Mouse (Mus musculus): ENCODE results near the gene Golph3l. TPM values are rescaled to one million over a fixed set of nuclear protein-coding genes. Genes with fewer than 3 reads are reported as not detected.

The Golph3l gene
- total and polyA plus RNA-seq, 2 experiments, result 2.5 to 5.2 TPM

DNA sequence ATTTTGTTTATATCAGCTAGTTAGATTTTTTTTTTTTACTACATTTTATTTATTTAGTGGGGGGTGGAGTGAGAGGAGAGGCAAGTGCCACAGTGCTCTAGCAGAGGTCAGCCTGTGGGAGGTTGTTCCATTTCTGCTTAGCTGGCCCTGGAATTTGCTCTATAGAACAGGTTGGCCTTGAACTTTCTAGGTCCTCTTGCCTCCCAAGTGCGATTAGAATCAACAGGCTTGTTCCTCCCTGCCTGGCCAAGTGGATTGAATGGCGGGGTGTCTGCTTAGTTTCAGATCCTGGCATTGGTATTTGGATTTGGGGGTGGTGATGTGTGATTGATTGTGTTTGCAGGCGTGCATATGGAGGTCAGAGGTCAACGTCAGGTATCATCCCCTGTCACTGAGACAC, 47.3 kb downstream of the Golph3l start:
- 8% methylated on average over 4 of the region's 4 CpGs for WGBS
- Histone ChIP-seq H3K9ac (ENCODE audit: low read depth, low read length) (no peak overlapping the region), H3K27ac (replicated peaks; ENCODE audit: insufficient read depth, low read depth, low read length) (peak overlapping the region; percentile 67), H3K27me3 (ENCODE audit: control insufficient read depth, insufficient read depth, low read length) (no peaks in the 10 kb centered on the region), H3K4me1 (ENCODE audit: control insufficient read depth, insufficient read depth, low read length) (peaks cover 11% of the 10 kb centered on the region), H3K79me2 (ENCODE audit: control insufficient read depth, insufficient read depth, low read length) (no peaks in the 10 kb centered on the region), H3K36me3 (ENCODE audit: control insufficient read depth, insufficient read depth, low read length) (peaks cover 6% of the 10 kb centered on the region; the same call in 1 of the 2 replicates), H3K4me3 (ENCODE audit: insufficient read depth, low read depth, low read length) (no peak overlapping the region)
- DNase-seq (ENCODE audit: extremely low read depth, low read depth, low spot score), result peak; percentile 97
- TF ChIP-seq POLR2A (IDR thresholded peaks at IDR 0.05; ENCODE audit: extremely low read depth, insufficient read depth, low read length) (no peak), CTCF (IDR thresholded peaks at IDR 0.05; ENCODE audit: low read depth, low read length) (no peak; the same call in 1 of the 2 replicates)

DNA sequence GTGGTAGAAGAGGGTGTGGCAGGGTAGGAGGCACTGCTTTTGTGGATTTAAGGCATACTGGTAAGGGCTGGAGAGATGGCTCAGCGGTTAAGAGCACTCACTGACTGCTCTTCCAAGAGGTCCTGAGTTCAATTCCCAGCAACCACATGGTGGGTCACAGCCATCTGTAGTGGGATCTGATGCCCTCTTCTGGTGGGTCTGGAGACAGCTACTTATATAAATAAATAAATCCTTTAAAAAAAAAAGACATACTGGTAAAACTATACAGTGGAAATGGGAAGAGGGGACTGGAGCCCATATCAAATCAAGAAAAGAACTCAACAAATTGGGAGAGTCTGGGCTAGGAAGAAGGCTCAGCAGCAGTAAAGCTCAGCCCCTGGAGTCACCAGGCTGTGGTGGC, 51.0 kb downstream of the Golph3l start:
- peaks cover under 1% of the 10 kb centered on the region; the same call in 1 of the 2 replicates for H3K36me3 ChIP-seq (ENCODE audit: control insufficient read depth, insufficient read depth, low read length)

DNA sequence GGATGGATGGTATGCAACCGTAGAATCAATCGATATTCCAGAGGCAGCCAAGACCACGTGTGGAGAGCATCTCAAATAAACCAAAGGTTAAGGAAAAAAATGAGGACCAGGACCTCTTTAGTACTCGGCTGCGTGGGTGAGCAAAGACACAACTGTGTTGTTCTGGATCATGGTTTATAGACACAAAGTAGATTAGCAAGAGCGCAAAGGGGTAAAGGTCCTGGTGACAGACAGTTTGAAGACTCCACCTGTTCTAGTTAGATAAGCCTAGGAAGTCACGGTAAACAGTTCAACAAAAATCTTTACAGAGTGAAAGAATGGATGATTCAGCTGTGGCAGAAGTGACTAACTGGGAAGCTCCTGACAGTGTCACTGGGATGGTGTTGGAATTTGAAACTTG, 54.4 kb downstream of the Golph3l start:
- Histone ChIP-seq H3K27ac (replicated peaks; ENCODE audit: insufficient read depth, low read depth, low read length) (0 out of 2 replicates have a peak overlapping the region, but pooled peaks have one; percentile 13), H3K9ac (ENCODE audit: low read depth, low read length) (no peak overlapping the region), H3K4me1 (ENCODE audit: control insufficient read depth, insufficient read depth, low read length) (peaks cover 3% of the 10 kb centered on the region; the same call in 1 of the 2 replicates), H3K79me2 (ENCODE audit: control insufficient read depth, insufficient read depth, low read length) (no peaks in the 10 kb centered on the region), H3K36me3 (ENCODE audit: control insufficient read depth, insufficient read depth, low read length) (no peaks in the 10 kb centered on the region), H3K4me3 (ENCODE audit: insufficient read depth, low read depth, low read length) (no peak overlapping the region), H3K27me3 (ENCODE audit: control insufficient read depth, insufficient read depth, low read length) (no peaks in the 10 kb centered on the region)
- WGBS, result 13% methylated on average over 7 of the region's 7 CpGs
- DNase-seq (ENCODE audit: extremely low read depth, low read depth, low spot score), result peak; percentile 70
- TF ChIP-seq CTCF (IDR thresholded peaks at IDR 0.05; ENCODE audit: low read depth, low read length) (no peak), POLR2A (IDR thresholded peaks at IDR 0.05; ENCODE audit: extremely low read depth, insufficient read depth, low read length) (no peak)

More for the DNA sequence above, 51.0 kb downstream of the Golph3l start:
- Histone ChIP-seq H3K27ac (replicated peaks; ENCODE audit: insufficient read depth, low read depth, low read length) (no peak overlapping the region), H3K4me1 (ENCODE audit: control insufficient read depth, insufficient read depth, low read length) (peaks cover 11% of the 10 kb centered on the region), H3K27me3 (ENCODE audit: control insufficient read depth, insufficient read depth, low read length) (no peaks in the 10 kb centered on the region), H3K4me3 (ENCODE audit: insufficient read depth, low read depth, low read length) (no peak overlapping the region), H3K79me2 (ENCODE audit: control insufficient read depth, insufficient read depth, low read length) (no peaks in the 10 kb centered on the region), H3K9ac (ENCODE audit: low read depth, low read length) (no peak overlapping the region)
- 97% methylated on average over 1 of the region's 1 CpGs for WGBS
- no peak for DNase-seq (ENCODE audit: extremely low read depth, low read depth, low spot score)
- no peak for TF ChIP-seq CTCF (IDR thresholded peaks at IDR 0.05; ENCODE audit: low read depth, low read length)
- TF ChIP-seq POLR2A (IDR thresholded peaks at IDR 0.05; ENCODE audit: extremely low read depth, insufficient read depth, low read length), result no peak

DNA sequence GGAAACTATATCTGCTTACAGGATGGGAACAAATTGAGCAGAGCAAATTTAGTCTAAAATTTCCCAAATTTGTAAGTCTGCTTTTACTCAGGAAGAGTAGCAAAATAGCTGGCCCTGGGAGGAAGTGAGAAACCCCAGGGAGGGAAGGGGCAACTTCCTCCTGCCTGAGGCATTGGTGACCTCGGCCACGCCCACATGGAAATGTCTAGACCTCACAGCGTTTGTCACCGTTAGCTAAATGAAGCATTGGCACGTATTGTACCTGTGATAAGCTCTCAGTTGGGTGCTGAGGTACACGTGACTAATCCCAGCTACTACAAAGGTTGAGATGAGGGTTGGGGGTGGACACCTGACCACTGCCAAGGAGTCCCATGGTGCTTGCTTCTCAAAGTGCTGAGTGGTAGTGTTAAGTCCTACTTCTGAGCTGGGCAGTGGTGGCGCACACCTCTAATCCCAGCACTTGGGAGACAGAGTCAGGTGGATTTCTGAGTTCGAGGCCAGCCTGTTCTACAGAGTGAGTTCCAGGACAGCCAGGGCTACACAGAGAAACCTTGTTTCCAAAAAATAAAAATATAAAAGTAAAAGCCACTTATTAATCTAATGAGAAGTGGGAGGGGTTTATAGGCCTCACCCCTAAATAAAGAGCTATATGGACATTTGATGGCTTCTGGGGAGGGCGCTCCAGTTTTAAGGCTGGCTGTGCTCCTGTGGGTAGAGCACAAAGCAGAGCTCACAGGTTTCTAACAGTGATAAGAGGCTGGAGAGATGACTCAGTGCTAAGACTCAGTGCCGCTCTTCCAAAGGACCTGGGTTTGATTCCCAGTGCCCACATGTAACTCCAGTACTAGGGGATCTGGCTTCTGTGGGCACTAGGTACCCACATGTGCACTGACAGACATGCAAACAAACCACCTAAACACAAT, 56.8 kb downstream of the Golph3l start:
- H3K79me2 ChIP-seq (ENCODE audit: control insufficient read depth, insufficient read depth, low read length), result no peaks in the 10 kb centered on the region
- 67% methylated on average over 10 of the region's 10 CpGs for WGBS
- peaks cover 3% of the 10 kb centered on the region; the same call in 1 of the 2 replicates for H3K4me1 ChIP-seq (ENCODE audit: control insufficient read depth, insufficient read depth, low read length)
- H3K27ac ChIP-seq (replicated peaks; ENCODE audit: insufficient read depth, low read depth, low read length), result peak overlapping the region; percentile 37
- no peaks in the 10 kb centered on the region for H3K27me3 ChIP-seq (ENCODE audit: control insufficient read depth, insufficient read depth, low read length)
- H3K9ac ChIP-seq (ENCODE audit: low read depth, low read length), result no peak overlapping the region
- TF ChIP-seq POLR2A (IDR thresholded peaks at IDR 0.05; ENCODE audit: extremely low read depth, insufficient read depth, low read length), result no peak
- TF ChIP-seq CTCF (IDR thresholded peaks at IDR 0.05; ENCODE audit: low read depth, low read length), result no peak
- H3K4me3 ChIP-seq (ENCODE audit: insufficient read depth, low read depth, low read length), result no peak overlapping the region
- no peak for DNase-seq (ENCODE audit: extremely low read depth, low read depth, low spot score)
- no peaks in the 10 kb centered on the region for H3K36me3 ChIP-seq (ENCODE audit: control insufficient read depth, insufficient read depth, low read length)

DNA sequence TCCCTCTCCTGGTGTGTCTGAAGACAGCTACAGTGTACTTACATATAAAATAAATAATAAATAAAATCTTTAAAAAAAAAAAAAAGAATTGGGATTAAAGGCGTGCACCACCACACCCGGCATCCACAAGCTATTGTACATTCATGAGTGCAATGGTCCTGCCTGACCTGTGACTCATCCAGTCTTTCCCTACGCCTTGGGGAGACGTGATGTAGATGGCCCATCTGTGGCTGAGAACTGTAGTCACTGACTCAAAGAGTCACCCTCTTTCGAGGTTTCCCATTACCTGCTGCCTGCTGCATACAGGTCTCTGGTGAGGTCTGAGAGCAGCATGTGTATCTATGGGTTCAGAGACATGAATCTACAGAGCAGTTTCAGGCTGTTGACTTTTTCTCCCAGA, 59.3 kb downstream of the Golph3l start:
- no peak overlapping the region for H3K9ac ChIP-seq (ENCODE audit: low read depth, low read length)
- no peak for DNase-seq (ENCODE audit: extremely low read depth, low read depth, low spot score)
- WGBS, result 94% methylated on average over 5 of the region's 5 CpGs
- no peaks in the 10 kb centered on the region for H3K36me3 ChIP-seq (ENCODE audit: control insufficient read depth, insufficient read depth, low read length)
- no peak overlapping the region for H3K27ac ChIP-seq (replicated peaks; ENCODE audit: insufficient read depth, low read depth, low read length)
- H3K27me3 ChIP-seq (ENCODE audit: control insufficient read depth, insufficient read depth, low read length), result no peaks in the 10 kb centered on the region
- H3K4me1 ChIP-seq (ENCODE audit: control insufficient read depth, insufficient read depth, low read length), result peaks cover 3% of the 10 kb centered on the region; the same call in 1 of the 2 replicates
- no peak overlapping the region for H3K4me3 ChIP-seq (ENCODE audit: insufficient read depth, low read depth, low read length)
- TF ChIP-seq CTCF (IDR thresholded peaks at IDR 0.05; ENCODE audit: low read depth, low read length) (no peak), POLR2A (IDR thresholded peaks at IDR 0.05; ENCODE audit: extremely low read depth, insufficient read depth, low read length) (no peak)
- H3K79me2 ChIP-seq (ENCODE audit: control insufficient read depth, insufficient read depth, low read length), result no peaks in the 10 kb centered on the region

Data from liver, adult 2 months (tissue).